Mouse (Mus musculus) limb, embryonic 12.5 days (tissue): ENCODE data around the gene Fancg. TPM values are rescaled to one million over a fixed set of nuclear protein-coding genes. Genes with fewer than 3 reads are reported as not detected.
"Not testable (repeated sequence)": the region's sequence is repeated elsewhere in the genome, so short reads cannot be mapped to it uniquely, and the experiment has no call there.

Experiments
- ATAC-seq: fragments of 200-750 bp; cut with Nextera tagmentation; 2 replicates; pipeline ENCODE4 v1.8.0; 2017; ENCODE audit warnings: low read depth, moderate TSS enrichment; ENCODE audit not compliant: insufficient number of reproducible peaks, insufficient read depth, low FRiP score, low TSS enrichment
- H3K27ac ChIP-seq: fragments of 300-500 bp; sonication (generic); 2 replicates; pipeline ENCODE4 v1.5.1; 2016; ENCODE audit warnings: mild to moderate bottlenecking, moderate library complexity
- H3K27me3 ChIP-seq: fragments of 300-500 bp; sonication (generic); 2 replicates; pipeline ENCODE4 v1.6.1; 2016; ENCODE audit warnings: mild to moderate bottlenecking, moderate library complexity
- H3K36me3 ChIP-seq: fragments of 300-500 bp; sonication (generic); 2 replicates; pipeline ENCODE4 v1.6.1; 2016; ENCODE audit warnings: mild to moderate bottlenecking, moderate library complexity
- H3K4me1 ChIP-seq: fragments of 300-500 bp; sonication (generic); replicated peaks from 2 replicates; pipeline ENCODE4 v1.6.1; 2016
- H3K4me2 ChIP-seq: fragments of 300-500 bp; sonication (generic); 2 replicates; pipeline ENCODE4 v1.6.1; 2016; ENCODE audit warnings: mild to moderate bottlenecking, moderate library complexity
- H3K4me3 ChIP-seq: fragments of 300-500 bp; sonication (generic); replicated peaks from 2 replicates; pipeline ENCODE4 v1.5.1; 2016; ENCODE audit warnings: mild to moderate bottlenecking
- H3K9ac ChIP-seq: fragments of 300-500 bp; sonication (generic); replicated peaks from 2 replicates; pipeline ENCODE4 v1.6.1; 2016; ENCODE audit warnings: mild to moderate bottlenecking, moderate library complexity
- H3K9me3 ChIP-seq: fragments of 300-500 bp; sonication (generic); 2 replicates; pipeline ENCODE4 v1.6.1; 2016; ENCODE audit warnings: mild to moderate bottlenecking, moderate library complexity
- WGBS: fragments of 180-500 bp; shearing (Covaris S2); methylation state at CpG from one replicate; pipeline ENCODE4 v1.1.7; 2016; 5-methylcytosine and 5-hydroxymethylcytosine counted together
- polyA plus RNA-seq: library from polyadenylated mRNA; unstranded; fragments of >200 nt; fragmentation: Nextera tagmentation; extraction: Ambion mirVana; gene quantifications from 2 replicates; pipeline ENCODE4 v1.2.1, GENCODE M21; 2016

The Fancg gene
- polyA plus RNA-seq, 1 experiment from 2014 or later: 18.4 TPM

DNA sequence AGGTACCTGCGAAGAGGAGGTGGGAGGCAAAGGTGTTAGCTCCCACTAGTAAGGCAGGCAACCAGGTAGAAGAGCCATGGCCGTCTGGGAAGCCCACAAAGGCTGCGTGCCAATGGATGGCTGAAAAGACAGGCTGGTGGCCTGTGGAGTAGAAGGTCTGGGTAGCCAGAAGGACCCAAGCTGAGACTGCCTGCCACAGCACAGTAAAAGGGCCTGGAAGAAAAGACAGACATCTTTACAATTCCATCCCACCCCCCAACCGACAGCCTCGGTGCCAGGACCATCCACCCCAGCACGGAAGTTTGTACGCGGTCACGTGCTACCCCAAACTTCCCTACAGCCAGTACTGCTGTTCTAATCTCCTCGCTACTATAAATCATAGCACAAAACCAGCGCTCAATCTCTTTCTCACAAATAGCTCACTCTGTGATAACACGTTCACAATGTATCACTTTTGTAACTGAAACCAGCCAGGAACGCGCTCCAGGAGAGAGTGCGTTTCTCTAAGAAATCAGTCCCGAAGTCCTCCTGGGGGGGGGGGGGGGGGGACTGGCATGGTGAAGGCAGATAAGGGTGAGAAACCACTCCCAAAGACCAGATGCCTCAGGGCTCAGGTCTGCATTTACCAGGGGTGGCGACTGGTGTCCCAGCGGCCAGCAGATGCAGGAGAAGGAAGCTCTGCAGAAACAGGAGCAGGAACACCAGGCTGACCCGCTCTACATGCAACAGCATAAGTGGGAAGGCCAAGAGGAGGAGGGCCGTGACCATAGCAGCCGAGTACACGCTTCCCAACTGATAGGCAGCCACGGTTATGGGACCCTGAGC, 9.5 kb upstream of the Fancg start:
- ATAC-seq: no peak
- Histone ChIP-seq H3K4me3 (no peak overlapping the region), H3K36me3 (peaks cover 75% of the 10 kb centered on the region), H3K27me3 (no peaks in the 10 kb centered on the region), H3K4me1 (peaks cover 7% of the 10 kb centered on the region), H3K9me3 (no peaks in the 10 kb centered on the region), H3K4me2 (no peak overlapping the region), H3K9ac (no peak overlapping the region), H3K27ac (no peak overlapping the region)
- 91% methylated on average over 23 of the region's 23 CpGs for WGBS

DNA sequence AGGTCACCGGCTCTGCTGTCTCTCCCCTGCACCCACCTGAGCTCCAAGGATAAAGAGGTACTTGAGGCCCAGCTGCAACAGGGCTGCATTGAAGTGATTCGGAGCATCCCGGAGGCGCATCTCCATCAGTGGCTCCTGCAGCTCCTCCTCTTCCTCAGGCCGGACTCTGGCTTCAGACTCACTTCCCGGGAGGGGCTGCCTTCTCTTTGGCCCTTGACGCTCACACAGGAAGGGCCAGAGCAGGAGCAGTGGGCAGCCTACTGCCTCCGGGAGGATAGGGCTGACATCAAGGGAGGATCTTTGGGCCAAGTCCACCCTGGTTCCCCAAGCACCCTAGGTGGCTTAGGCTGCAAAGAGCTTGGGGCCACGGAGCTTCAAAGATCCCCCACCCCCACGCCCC, 8.9 kb upstream of the Fancg start:
- peaks cover 70% of the 10 kb centered on the region for H3K36me3 ChIP-seq
- no peak overlapping the region for H3K4me3 ChIP-seq
- H3K27me3 ChIP-seq: no peaks in the 10 kb centered on the region
- no peak overlapping the region for H3K9ac ChIP-seq
- H3K27ac ChIP-seq: no peak overlapping the region
- ATAC-seq: no peak
- H3K9me3 ChIP-seq: no peaks in the 10 kb centered on the region
- WGBS: 92% methylated on average over 10 of the region's 10 CpGs
- no peaks in the 10 kb centered on the region for H3K4me1 ChIP-seq
- no peak overlapping the region for H3K4me2 ChIP-seq

DNA sequence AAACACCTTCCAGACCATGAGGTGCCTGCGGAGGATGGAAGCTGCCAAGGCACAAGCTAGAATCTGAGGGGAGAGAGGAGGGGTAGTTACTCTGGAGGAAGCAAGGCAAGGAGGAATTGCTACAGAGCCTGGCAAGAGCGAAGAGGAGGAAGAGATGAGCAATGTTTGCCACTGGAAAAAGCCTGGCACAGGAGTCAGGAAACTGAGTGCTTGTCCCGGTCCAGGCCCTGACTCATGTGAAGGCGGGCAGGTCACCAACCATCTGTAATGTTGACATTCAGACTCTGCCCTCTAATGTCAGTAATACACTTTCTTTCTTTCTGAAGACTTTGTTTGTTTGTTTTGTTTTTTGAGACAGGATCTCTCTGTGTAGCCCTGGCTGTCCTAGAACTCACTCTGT, 7.8 kb upstream of the Fancg start:
- Histone ChIP-seq H3K36me3 (peaks cover 61% of the 10 kb centered on the region), H3K9ac (no peak overlapping the region), H3K9me3 (no peaks in the 10 kb centered on the region), H3K4me2 (no peak overlapping the region), H3K27me3 (no peaks in the 10 kb centered on the region), H3K4me1 (no peaks in the 10 kb centered on the region), H3K4me3 (no peak overlapping the region), H3K27ac (no peak overlapping the region)
- WGBS: 95% methylated on average over 4 of the region's 4 CpGs
- no peak for ATAC-seq

DNA sequence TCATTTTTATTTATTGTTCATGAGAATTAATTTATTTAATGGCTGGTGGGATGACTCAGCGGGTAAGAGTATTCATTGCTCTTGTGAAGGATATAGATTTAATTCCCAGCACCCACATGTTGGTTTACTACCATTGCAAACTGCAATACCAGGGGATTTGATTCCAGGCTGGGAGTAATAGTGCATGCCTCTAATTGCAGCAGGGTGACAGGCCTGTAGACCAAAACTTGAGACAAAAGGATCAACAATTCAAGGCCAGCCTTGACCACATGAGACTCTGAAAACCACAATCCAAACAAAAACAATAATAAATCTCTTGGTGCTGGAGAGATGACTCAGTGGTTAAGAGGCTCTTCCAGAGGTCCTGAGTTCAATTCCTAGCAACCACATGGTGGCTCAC, 1.8 kb upstream of the Fancg start:
- 97% methylated on average over 1 of the region's 1 CpGs for WGBS
- H3K4me1 ChIP-seq: peaks cover 17% of the 10 kb centered on the region
- H3K27me3 ChIP-seq: no peaks in the 10 kb centered on the region
- H3K4me3 ChIP-seq: no peak overlapping the region
- no peak for ATAC-seq
- no peak overlapping the region for H3K27ac ChIP-seq
- H3K36me3 ChIP-seq: no peaks in the 10 kb centered on the region
- H3K9me3 ChIP-seq: no peaks in the 10 kb centered on the region
- no peak overlapping the region for H3K9ac ChIP-seq
- H3K4me2 ChIP-seq: no peak overlapping the region

DNA sequence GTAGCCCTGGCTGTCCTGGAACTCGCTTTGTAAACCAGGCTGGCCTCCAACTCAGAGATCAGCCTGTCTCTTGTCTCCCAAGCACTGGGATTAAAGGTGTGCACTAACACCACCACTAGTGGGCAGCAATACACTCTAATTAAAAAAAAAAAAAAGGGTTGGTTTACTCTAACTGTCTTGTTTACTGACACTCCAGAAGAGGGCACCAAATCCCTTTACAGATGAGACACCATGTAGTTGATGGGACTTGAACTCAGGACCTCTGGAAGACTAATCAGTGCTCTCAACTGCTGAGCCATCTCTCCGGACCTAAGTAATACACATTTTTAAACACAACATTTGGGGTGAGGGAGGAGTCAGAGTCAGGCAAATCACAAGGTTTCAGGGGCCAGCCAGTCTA, 4.5 kb downstream of the Fancg start:
- no peak overlapping the region for H3K9ac ChIP-seq
- peaks cover 16% of the 10 kb centered on the region for H3K4me1 ChIP-seq
- no peaks in the 10 kb centered on the region for H3K9me3 ChIP-seq
- H3K27ac ChIP-seq: no peak overlapping the region
- H3K4me3 ChIP-seq: no peak overlapping the region
- H3K36me3 ChIP-seq: peaks cover 36% of the 10 kb centered on the region
- WGBS: 64% methylated on average over 2 of the region's 2 CpGs
- H3K27me3 ChIP-seq: no peaks in the 10 kb centered on the region
- no peak overlapping the region for H3K4me2 ChIP-seq
- ATAC-seq: no peak

DNA sequence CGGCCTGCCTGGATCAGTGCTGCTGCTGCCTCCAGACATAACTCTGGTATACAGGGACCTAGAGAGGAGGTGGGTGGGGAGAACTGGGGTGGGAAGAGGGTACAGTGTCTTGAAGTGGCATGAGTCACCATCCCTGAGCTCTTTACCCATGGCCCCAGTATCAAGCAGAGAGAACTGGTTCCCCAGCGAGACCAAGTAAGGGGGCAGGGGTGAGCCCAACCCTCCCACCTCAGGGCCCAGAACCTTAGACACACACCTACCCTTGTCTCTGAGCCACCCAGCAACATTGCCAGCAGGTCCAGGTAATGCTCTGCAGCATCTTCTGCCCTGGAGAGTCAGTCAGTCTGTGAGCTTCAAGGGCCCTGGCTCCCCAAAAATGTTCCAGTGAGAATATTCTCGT, 5.4 kb downstream of the Fancg start:
- no peaks in the 10 kb centered on the region for H3K9me3 ChIP-seq
- ATAC-seq: no peak
- 92% methylated on average over 3 of the region's 3 CpGs for WGBS
- no peak overlapping the region for H3K27ac ChIP-seq
- peaks cover 14% of the 10 kb centered on the region for H3K4me1 ChIP-seq
- H3K36me3 ChIP-seq: peaks cover 36% of the 10 kb centered on the region
- no peak overlapping the region for H3K9ac ChIP-seq
- no peak overlapping the region for H3K4me3 ChIP-seq
- no peaks in the 10 kb centered on the region for H3K27me3 ChIP-seq
- no peak overlapping the region for H3K4me2 ChIP-seq

DNA sequence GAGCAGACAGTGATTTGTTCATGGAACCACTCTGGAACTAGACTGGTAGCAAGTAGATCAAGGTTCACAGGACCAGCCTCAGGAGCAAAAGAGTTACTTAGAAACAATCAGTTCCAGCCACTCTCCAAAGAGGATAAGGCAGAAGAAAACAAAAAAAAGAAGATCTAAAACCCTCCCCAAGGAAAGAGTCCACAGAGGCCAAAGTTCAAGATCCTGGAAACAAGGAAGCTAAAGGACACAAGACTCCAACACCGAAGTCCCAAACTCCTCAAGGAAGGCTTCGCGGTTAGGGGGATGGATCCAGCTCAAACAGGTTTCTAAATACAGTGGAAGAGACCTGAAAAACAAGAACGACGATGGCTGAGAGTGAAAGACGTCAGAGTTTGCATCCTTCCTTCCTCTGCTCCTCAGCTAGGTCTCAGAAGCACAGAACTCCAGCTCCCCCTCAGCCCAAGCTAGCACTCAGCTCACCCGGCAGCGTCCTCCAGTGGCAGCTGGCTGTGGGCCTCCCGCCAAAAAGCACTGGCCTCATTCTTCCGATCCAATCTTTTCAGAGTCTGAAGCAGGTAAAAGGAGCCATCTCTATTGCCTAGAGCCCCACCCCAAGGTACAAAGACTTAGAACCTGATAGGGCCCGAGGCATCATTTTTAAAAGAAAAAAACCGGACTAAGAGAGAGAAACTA, 7.4 kb downstream of the Fancg start:
- H3K4me3 ChIP-seq: no peak overlapping the region
- no peak overlapping the region for H3K9ac ChIP-seq
- no peaks in the 10 kb centered on the region for H3K9me3 ChIP-seq
- H3K27ac ChIP-seq: no peak overlapping the region
- 78% methylated on average over 12 of the region's 12 CpGs for WGBS
- H3K27me3 ChIP-seq: no peaks in the 10 kb centered on the region
- peaks cover 12% of the 10 kb centered on the region for H3K4me1 ChIP-seq
- H3K36me3 ChIP-seq: peaks cover 36% of the 10 kb centered on the region
- ATAC-seq: no peak
- H3K4me2 ChIP-seq: no peak overlapping the region

DNA sequence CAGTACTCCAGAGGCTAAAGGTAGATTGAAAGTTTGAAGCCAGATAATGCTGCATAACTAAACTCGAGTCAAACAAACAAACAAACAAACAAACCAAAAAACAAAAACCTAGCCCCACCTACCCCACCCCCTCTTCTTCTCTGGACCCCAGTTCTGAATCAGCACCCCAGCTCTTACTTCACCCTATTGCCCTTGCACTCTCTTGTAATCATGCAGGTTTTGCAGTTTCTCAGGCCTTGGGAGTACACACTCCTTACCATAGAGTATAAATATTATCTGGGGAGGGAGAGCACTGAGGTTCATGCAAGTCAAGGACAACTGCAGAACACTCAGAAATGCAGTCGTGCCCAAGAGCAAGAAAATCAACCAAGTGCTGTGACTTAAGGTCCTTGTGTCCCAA, 9.0 kb downstream of the Fancg start:
- 98% methylated on average over 2 of the region's 2 CpGs for WGBS
- ATAC-seq: no peak
- Histone ChIP-seq H3K36me3 (peaks cover 30% of the 10 kb centered on the region), H3K9ac (no peak overlapping the region), H3K27me3 (no peaks in the 10 kb centered on the region), H3K4me2 (no peak overlapping the region), H3K4me3 (no peak overlapping the region), H3K4me1 (peaks cover 17% of the 10 kb centered on the region), H3K27ac (peak overlapping the region; percentile 99), H3K9me3 (no peaks in the 10 kb centered on the region)

DNA sequence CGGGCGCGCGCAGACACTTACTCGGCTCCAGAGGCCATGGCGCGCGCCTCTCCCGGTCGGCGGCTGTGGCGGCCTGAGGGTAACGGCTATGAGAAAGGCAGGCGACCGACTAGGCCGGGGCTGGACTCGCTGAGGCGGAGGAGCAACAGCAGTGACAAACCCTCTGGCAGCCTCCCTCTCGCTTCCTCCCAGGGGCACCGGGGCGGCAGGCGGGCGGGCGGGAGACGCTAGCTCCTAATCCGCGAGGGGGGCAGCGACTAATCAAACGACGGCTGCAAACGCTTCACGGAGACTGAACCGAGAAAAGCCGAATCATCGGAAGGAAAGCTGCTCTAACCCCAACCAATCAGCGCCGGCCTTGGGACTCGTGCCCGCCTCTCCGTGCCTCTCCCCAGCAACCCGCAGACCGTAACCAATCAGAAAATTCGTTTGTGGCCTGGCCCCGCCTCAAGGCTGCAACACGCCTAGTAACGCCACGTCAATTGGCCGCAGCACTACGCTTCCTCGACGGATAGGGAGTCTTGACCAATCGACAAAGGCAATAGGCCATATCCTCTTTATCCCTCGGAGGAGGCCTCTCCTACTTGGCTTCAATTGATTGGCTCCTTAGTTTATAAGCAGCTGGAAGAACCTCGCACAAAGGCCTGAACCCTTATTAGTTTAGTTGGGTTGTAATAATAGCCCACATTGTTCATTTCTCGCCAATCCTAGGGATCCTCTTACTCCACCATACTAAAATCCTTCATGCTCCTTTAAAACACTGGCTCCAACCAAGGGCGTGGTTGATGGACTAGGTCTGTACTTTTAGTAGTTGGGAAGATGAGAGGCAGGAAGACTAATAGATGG, 9.9 kb downstream of the Fancg start, which contains the start of gene Vcp:
Gene Vcp (minus strand): TSS at position 367 of the 846 bp plus-strand sequence.
- ATAC-seq: peak; percentile 98
- Histone ChIP-seq H3K4me1 (peaks cover 17% of the 10 kb centered on the region), H3K27ac (peak within 1 kb of the TSS; percentile 99), H3K4me3 (peak within 1 kb of the TSS; percentile 79), H3K36me3 (peaks cover 31% of the 10 kb centered on the region), H3K4me2 (peak within 1 kb of the TSS; percentile 76), H3K9ac (peak within 1 kb of the TSS; percentile 94)
- H3K27me3 ChIP-seq, H3K9me3 ChIP-seq: not testable (repeated sequence)
- WGBS: under 1% methylated on average over 55 of the region's 56 CpGs

DNA sequence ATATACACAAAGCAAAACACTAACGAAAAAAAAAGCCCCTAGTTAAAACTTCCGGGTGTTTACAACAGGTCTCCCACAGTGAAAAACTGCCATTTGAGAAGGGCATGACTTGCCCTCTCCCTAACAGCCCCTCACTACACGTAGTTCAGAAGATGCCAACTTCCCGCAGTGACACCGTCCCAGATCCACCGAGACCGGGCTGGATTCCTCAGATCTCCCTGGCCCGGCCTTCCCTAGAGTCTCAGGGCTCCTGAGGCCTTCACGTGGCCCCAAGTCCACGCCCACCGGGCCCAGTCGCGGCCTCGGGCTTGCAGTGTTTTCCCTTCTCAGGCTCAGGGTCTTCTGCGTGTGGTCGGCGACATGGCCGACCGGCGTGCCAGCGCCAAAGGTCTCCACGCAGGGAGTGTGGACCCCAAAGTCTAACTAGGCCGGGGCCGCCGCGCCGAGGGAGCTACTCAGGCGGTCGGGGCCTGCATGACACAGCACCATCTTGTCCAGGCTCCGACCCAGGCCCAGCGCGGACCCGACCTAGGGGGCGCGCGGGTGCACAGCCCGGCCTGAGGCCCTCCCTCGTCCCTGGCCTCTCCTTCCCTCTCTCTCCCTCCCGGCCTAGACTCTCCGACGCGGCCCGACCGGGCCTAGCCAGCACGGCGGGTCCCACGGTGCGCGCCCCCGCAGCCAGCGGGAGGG, 10.7 kb downstream of the Fancg start:
- Histone ChIP-seq H3K27me3 (no peaks in the 10 kb centered on the region), H3K27ac (peak overlapping the region; percentile 99), H3K9ac (peak overlapping the region; percentile 94), H3K36me3 (peaks cover 31% of the 10 kb centered on the region), H3K9me3 (no peaks in the 10 kb centered on the region), H3K4me2 (peak overlapping the region; percentile 76), H3K4me1 (peaks cover 17% of the 10 kb centered on the region), H3K4me3 (peak overlapping the region; percentile 79)
- under 1% methylated on average over 47 of the region's 51 CpGs for WGBS
- peak; percentile 72 for ATAC-seq
